Mouse (Mus musculus): ENCODE results near the gene Baz2a. TPM values are rescaled to one million over a fixed set of nuclear protein-coding genes. Genes with fewer than 3 reads are reported as not detected.

The Baz2a gene
- polyA plus RNA-seq (2012; rRNA removed): 25.7 and 32.3 TPM in 2 replicates

DNA sequence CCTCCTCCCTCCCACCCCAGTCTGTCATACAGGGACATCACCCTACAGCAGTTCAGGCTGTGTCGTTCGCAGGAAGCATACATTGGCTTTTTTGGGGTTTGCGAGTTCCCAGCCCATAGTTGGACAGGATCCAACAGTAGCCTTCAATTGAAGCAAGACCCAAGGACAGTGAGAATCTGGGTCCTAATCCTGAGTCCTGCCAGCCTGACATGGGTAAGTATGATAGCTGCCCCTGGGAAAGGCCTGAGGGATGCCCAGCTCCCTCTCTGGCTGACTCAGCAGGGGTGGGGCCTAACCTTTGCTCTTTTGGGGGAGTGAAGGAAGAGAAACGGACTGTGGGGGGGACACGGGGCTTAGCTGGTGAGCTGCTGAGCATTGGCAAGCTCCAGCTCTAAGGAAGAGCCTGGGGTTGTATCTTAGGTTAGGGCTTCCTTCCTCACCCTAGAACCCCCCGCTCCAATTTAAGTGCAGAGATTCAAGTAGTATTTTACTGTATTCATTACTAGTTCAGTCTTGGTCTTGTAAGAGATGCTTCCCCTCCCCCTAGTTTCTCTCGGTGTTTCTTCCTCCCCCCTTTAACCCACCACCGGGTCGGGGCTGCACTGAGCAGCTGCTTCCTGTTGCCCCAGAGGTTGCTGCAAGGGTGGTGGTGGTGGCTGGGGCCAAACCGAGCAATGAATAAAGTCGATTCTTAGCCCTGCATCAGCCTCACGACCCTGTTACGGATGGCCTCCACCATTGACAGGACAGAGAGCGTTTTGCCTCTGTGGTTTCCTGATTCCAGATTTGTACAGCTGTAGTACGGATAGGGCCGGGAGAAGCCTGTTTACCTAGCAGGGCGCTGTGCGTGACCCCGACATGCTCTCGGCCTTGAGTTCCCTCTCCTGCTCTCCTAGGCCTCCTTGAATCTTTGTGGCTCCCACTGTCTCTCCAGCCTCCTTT, at the start of gene Baz2a:
Gene Baz2a, plus strand, starts transcription at position 14 of the 942 bp plus-strand sequence.

DNA sequence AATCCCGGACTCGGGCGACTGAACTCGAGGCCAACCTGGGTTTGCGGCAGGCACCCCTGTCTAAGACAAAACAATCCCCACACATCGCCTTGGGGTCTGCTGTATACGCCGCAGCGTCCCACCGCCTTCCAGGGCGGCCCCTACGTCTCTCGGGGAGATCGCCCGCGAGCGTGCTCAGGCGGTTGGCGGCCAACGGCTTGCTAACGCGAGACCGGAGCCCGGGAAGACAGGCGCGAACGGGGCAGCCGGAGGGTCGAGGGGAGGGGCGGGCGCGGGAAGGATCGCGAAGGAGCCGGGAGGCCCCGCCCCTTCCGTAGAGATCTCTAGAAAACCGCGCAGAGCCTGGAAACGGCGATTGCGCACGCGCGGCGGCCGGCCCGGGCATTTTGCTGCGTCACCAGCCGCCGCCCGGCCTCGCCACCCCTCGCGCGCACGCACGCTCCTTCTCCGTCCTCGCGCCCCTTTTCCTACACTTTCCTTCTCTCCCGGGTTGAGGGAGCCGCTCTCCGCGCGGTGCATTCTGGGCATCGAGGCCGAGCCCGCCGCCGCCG, 32.7 kb upstream of the Baz2a start, which contains the start of gene Ptges3:
Gene Ptges3, plus strand, starts transcription at position 354 of the 551 bp plus-strand sequence.

DNA sequence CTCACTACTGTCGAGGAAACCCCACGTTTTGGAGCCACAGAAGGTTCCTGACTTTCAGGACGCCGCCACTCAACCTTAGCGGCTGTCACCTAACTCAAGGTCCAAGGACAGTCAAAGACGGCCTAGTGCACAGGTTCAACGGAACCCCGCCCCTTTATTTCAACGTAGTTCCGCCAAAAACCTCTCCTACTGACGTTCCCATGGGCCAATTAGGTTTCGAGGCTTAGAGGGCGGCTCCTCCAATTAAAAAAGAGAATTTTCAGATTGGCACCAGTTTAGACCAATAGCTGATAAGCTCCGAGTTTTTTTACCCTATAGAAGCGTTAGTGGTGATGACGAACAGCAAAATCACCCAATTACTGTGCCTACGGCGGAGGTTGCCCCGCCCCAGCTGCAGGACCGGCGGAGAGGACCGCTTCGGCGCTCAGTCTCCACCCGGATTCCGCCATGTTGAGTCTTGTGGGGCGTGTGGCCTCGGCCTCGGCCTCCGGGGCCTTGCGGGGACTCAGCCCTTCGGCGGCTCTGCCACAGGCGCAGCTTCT, 8.4 kb upstream of the Baz2a start, which contains the start of gene Atp5b:
Gene Atp5b, plus strand, starts transcription at position 394 of the 542 bp plus-strand sequence.

Other genes starting within 250 kb of the Baz2a start
- not detected in 2 replicates for gene Rdh19, start 241.6 kb upstream of the Baz2a start, polyA plus RNA-seq (2012; rRNA removed)
- 0.24 TPM in 1 of 2 replicates, not detected in the other for gene Rdh16f2, start 225.1 kb upstream of the Baz2a start, polyA plus RNA-seq (2012; rRNA removed)
- gene Rdh7, start 202.8 kb upstream of the Baz2a start, polyA plus RNA-seq (2012; rRNA removed): 0.29 and 1.0 TPM in 2 replicates
- 0.19 and 0.69 TPM in 2 replicates for gene Sdr9c7, start 193.1 kb upstream of the Baz2a start, polyA plus RNA-seq (2012; rRNA removed)
- gene Hsd17b6, start 84.0 kb upstream of the Baz2a start, polyA plus RNA-seq (2012; rRNA removed): 0.13 TPM in 1 of 2 replicates, not detected in the other
- gene Prim1, start 76.4 kb upstream of the Baz2a start, polyA plus RNA-seq (2012; rRNA removed): 2.9 and 3.9 TPM in 2 replicates
- 331 and 447 TPM in 2 replicates for gene Naca, start 56.0 kb upstream of the Baz2a start, polyA plus RNA-seq (2012; rRNA removed)
- gene Ptges3, start 32.6 kb upstream of the Baz2a start, polyA plus RNA-seq (2012; rRNA removed): 112 and 146 TPM in 2 replicates
- gene Atp5b, start 8.3 kb upstream of the Baz2a start, polyA plus RNA-seq (2012; rRNA removed): 3,893 and 4,487 TPM in 2 replicates
- gene Rbms2, start 88.7 kb downstream of the Baz2a start, polyA plus RNA-seq (2012; rRNA removed): 138 and 141 TPM in 2 replicates
- gene Gls2, start 102.9 kb downstream of the Baz2a start, polyA plus RNA-seq (2012; rRNA removed): 5.7 TPM in 2 replicates
- gene Spryd4, start 120.2 kb downstream of the Baz2a start, polyA plus RNA-seq (2012; rRNA removed): 10.6 and 15.3 TPM in 2 replicates
- 0.12 TPM in 1 of 2 replicates, not detected in the other for gene Mip, start 134.3 kb downstream of the Baz2a start, polyA plus RNA-seq (2012; rRNA removed)
- gene Timeless, start 140.5 kb downstream of the Baz2a start, polyA plus RNA-seq (2012; rRNA removed): 6.4 and 6.9 TPM in 2 replicates
- gene Apon, start 162.5 kb downstream of the Baz2a start, polyA plus RNA-seq (2012; rRNA removed): 0.11 and 0.21 TPM in 2 replicates
- 2.3 and 6.0 TPM in 2 replicates for gene Apof, start 177.1 kb downstream of the Baz2a start, polyA plus RNA-seq (2012; rRNA removed)
- 28.9 and 36.7 TPM in 2 replicates for gene Stat2, start 179.0 kb downstream of the Baz2a start, polyA plus RNA-seq (2012; rRNA removed)
- 0.29 and 0.61 TPM in 2 replicates for gene Il23a, start 207.2 kb downstream of the Baz2a start, polyA plus RNA-seq (2012; rRNA removed)
- 24.5 and 31.2 TPM in 2 replicates for gene Pan2, start 211.8 kb downstream of the Baz2a start, polyA plus RNA-seq (2012; rRNA removed)
- 72.8 and 101 TPM in 2 replicates for gene Cnpy2, start 230.9 kb downstream of the Baz2a start, polyA plus RNA-seq (2012; rRNA removed)
- gene Cs, start 246.2 kb downstream of the Baz2a start, polyA plus RNA-seq (2012; rRNA removed): 177 and 181 TPM in 2 replicates